Mouse (Mus musculus): ENCODE data around the gene Slc2a8.
A peak's percentile ranks its signal among the peaks of the same experiment; 100 is the strongest.

Slc2a8 gene

GRCm38 (mm10) chr2:32928947-32929829 lies 52.7 kb downstream of the Slc2a8 start:
- DNase-seq (ENCODE audit: low spot score in 2 of 2): no peak

DNA sequence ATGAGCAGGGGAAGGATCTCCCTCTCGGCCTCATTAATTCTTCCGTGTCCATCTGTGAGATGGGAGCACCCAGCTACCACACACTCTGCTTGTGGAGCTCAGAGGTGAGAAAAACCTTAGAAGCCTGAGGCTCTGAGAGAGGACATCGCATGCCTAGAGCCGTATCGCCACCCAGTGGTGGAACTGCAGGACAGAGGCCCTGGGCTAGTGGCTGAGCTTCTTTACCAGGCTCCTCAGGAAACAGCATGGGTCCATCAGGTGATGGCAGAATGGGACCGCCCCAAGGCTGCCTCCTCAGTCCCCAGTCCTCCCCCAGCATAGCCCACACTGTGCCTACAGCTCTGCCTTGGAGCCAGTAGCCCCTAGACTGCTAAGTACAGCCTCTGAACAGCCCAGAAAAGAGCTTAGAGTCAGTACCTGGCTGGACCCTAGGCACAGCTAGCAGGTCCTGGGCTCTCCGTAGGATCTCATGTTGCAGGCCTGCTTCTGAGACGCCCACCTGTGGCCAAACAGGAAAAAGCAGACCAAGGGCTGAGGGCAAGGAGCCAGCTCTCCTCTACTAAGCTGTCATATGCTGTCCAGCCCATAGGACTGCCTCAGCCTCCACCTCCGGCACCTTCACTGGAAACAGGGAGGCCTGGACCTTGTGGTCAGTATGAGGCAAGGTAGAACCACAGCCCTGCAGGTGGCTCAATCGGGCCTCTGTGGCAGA lies 53.5 kb downstream of the Slc2a8 start:
- peak; percentile 64 for DNase-seq (ENCODE audit: low spot score in 2 of 2)

DNA sequence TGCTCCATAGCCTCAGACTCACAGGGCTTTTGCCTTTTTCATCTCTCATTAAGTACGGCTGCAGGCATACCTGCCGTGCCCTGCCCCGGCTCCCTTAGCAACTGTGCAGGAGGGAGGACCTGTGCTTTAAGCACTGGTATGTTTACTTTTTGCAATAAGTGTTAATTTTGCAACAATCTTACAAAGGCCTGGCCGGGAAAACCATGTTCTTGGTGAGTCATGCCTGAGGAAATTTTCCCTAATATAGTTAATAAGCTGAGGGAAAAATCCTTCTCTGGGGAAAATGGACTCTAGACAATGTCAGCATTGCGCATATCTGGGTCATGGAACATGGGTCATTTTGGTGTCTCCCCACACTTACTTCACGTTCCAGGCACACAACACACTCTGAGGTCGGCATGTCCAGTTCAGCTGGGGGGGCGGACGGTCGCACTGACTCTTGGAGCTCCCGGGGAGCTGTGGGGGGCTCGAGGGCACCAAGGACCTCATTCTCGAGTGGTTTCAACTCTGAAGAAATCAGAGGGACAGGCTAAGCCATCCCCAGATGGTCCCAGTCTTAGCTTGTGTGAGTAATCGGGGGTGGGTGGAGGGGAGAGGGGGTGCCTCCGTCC lies 54.2 kb downstream of the Slc2a8 start:
- DNase-seq (ENCODE audit: low spot score in 2 of 2): no peak

DNA sequence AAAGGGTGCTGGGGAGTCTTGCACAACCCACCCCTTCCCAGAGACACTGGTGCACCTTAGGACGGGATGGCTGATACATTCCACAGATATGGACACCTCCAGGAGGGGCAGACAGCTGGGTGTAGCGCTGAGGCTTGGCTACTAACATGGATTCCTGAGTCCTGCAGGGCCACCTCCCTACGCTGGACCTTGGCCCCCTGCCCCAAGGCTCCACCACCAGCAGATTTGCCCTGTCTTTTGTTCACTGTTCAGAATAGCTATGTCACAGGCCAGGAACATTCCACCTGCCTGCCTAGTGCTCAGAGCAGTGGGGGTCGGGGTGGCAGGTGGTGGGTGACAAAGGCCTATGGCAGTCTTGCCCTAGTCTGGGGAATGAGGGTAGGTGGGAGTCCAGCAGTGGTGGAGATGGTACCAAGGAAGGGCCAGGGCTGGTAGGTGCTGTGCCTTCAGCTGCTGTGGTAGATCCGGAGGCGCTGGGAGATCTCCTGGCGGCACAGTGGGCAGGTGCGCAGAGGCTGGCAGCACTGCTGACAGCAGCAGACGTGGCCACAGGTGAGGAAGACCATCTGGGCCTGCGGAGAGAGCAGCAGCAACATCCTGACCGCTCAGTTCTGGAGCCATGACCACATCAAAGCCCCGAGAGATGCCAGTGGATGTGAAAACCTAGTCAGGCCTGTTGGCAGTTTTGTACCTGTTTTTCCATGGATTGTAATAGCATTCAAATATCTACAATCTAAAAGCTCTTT lies 55.4 kb downstream of the Slc2a8 start:
- no peak for DNase-seq (ENCODE audit: low spot score in 2 of 2)

GRCm38 (mm10) chr2:32924306-32924844 lies 57.5 kb downstream of the Slc2a8 start:
- no peak for DNase-seq (ENCODE audit: low spot score in 2 of 2)

- no peak for DNase-seq (ENCODE audit: low spot score in 2 of 2)
Measured at GRCm38 (mm10) chr2:32923551-32924250, 58.2 kb downstream of the Slc2a8 start.

Data from frontal cortex, postnatal 14 days (tissue).